Mouse (Mus musculus) CD4-positive, CD25-positive, alpha-beta regulatory T cell, adult 4 months (primary cell): ENCODE data around the gene Ms4a18. TPM values are rescaled to one million over a fixed set of nuclear protein-coding genes. Genes with fewer than 3 reads are reported as not detected.
A peak's percentile ranks its signal among the peaks of the same experiment; 100 is the strongest.

Experiments used
- ATAC-seq: one replicate; pipeline ENCODE4 v1.8.0; 2017
- polyA plus RNA-seq, 2 experiments: library from polyadenylated mRNA; unstranded; fragments of 100-300 nt; shearing (Covaris generic); gene quantifications; one replicate each; pipeline ENCODE4 v1.2.1; 2017

Gene Ms4a18
- not detected for polyA plus RNA-seq

- no peak for ATAC-seq
These were observed at the start of gene Ms4a18 for GRCm38 (mm10) chr19:11017891-11018290. TSS of gene Ms4a18 (minus strand) at chr19:11018031.

DNA sequence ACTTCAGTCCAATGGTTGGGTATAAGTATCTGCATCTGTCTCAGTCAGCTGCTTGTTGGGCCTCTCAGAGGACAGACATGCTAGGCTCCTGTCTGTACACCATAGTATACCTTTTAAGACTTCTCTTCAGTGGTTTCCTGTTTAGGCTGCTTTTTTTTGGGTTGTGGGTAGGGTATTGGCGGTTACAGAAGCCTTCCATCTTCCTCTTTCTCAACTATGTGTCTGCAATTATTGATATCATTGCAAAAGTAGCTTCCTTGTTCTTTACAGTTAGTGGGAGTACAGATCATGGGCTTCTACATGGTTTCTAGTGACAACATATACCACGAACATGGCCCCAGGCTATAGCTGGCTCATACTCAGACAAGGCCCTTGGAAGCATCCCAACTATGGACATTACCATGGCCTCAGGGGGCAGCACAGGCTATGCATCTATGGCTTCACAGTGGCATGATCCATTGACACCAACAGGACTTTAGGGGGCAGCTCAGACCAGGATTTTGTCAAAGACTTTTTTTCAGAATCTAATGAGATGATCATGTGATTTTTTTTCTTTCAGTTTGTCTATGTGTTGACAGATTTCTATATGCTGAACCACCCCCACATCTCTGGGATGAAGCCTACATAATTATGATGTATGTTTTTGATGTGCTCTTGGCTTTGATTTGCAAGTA lies 47.5 kb upstream of the Ms4a18 start:
- peak; percentile 86 for ATAC-seq

DNA sequence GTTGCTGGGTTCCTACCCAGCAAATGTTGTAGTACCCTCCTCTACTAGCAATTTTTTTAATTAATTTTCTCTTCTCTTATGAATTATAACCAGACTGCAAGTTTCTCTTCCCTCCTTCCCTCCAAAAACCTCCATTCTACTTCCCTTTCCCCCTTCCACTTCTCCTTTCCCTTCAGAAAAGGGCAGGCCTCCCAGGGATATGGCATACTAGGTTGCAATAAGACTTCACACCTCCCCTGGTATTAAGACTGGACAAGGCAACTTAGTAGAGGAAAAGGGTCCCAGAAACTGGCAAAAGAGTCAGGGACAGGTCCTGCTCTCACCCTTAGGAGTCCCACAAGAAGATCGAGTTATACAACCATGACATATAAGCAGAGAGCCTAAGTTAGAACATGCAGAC lies 43.1 kb upstream of the Ms4a18 start:
- no peak for ATAC-seq

DNA sequence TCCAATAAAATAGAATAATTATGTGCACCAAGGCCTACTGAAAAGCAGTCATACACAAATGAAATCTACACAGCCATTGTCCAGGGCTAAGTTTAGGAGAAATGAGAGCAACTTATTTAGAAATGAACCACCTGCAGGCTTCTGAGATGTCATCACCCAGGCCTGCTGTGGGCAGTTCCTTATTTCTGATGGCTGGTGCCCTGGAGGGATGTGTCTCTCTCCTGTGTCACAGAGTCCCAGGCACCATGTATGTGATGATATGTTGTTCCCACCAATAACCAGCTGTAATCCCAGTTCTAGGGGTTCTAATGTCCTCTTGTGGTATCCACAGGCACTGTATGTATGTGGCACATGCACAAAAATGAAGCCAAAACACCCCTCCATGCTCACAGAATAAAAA lies 42.1 kb upstream of the Ms4a18 start:
- no peak for ATAC-seq

DNA sequence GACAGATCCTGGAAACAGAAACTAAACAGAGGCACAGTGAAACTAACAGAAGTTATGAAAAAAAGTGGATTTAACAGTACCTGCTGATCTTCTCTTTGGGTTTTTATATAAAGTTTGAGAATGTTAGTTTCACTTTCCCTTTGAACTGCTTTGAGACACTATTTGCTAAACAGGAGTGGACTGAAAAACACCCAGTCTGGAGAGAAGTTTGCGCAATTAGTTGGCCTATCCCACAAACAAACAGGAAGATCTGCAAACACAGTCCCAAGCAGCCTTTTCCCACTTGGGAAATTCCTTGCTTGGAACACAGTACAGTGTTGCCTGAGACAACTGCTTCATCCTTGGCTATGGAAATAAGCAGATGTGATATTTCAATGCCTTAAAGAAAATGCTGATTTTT lies 37.9 kb upstream of the Ms4a18 start:
- peak; percentile 67 for ATAC-seq

GRCm38 (mm10) chr19:11053277-11053676 lies 35.4 kb upstream of the Ms4a18 start:
- ATAC-seq = no peak

DNA sequence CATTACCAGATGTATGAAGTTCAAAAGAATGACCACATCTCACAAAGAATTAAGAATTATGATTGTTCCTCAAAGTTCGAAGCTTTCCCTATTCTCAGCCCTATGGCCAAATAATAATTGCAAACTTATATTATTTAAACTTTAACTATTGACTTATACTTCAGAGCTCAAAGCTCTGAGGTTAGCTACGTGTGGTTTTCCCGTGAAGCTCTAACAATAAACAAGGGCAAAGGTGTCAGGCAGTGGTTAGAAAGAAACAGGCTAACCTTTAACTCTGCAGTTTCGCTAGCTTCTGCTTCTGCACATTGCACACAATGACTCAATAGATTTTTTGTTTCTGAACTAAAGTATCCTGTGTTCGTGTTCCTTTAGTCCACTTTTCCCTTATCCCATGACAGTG lies 35.0 kb upstream of the Ms4a18 start:
- peak; percentile 56 for ATAC-seq

- peak; percentile 49 for ATAC-seq
These were observed 32.5 kb upstream of the Ms4a18 start for GRCm38 (mm10) chr19:11050286-11050685.

GRCm38 (mm10) chr19:11049426-11049825 lies 31.6 kb upstream of the Ms4a18 start:
- ATAC-seq = no peak

DNA sequence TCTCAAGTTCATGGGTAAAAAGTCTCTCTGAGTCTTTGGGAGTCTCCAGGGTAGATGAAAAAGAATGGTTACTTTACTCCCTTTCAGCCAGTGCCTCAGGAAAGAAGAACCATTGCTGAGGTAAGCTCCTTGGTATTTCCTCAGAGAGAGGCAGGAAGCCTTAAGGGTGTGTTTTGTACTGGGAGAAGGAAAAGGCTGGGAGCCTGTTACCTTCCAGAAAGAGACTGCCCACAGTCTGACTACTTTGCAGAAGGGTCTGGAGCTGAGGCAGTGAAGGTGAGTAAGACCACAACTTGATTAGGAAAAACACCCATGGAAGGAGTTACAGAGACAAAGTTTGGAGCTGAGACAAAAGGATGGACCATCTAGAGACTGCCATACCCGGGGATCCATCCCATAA lies 30.7 kb upstream of the Ms4a18 start:
- ATAC-seq = no peak

DNA sequence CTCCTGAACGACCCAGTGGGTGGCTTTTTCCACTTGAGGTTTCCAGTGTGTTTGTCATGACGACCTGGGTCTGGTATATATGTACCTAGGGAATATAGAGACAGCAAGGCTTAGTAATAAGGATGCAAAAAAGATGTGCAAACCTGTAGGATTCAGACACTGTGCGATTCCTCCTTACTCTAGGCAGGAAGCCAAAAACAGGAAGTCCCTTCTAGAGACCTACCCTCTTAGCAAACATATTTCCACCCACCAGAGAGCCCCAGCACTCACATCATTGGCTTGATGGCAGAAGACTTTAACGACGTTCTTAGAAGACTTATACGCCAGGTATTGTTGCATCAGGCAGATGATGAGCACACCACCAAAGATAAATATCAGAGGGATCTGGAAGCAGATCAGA lies 30.2 kb upstream of the Ms4a18 start:
- ATAC-seq = peak; percentile 48

DNA sequence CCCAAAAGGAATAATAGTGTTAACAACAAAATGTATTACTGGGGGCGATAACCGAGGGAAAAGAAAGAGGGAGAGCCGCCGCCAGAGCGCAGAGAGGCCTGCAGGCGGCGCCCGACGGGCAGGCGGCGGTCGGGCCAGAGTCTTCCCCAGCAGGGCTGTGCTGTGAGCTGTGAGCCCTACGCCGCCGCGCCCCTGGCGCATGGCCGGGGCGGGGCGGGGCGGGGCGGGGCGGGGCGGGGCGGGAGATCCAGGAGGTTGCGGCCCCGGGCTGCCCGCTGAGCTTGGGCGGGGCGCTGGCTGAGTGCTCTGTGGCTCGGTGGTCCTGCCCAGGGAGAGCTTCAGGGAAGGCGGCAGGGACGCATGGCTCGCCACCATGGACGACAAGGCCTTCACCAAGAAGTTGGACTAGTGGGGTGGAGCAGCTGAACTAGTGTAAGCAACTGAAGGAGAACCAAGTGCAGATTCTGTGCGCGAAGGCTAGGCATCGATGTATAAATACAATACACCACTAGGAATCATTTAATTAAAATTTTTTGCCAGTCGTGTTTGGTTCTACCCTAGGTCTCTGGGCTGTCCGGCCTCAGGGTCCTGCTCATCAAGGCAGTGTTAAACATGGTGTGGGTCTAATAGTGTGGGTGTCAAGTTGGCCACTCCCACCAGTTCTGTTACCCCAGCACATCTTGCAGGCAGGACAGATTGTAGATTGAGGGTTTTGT lies 27.3 kb upstream of the Ms4a18 start:
- peak; percentile 79 for ATAC-seq

GRCm38 (mm10) chr19:11044671-11044995 lies 26.8 kb upstream of the Ms4a18 start:
- ATAC-seq = peak; percentile 20

DNA sequence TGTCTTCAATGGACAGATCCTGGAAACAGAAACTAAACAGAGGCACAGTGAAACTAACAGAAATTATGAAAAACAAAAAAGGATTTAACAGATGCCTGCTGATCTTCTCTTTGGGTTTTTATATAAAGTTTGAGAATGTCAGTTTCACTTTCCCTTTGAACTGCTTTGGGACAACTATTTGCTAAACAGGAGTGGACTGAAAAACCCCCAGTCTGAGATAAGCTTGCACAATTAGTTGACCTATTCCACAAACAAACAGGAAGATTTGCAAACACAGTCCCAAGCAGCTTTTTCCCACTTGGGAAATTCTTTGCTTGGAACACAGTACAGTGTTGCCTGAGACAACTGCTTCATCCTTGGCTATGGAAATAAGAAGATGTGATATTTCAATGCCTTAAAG lies 19.7 kb upstream of the Ms4a18 start:
- ATAC-seq = peak; percentile 60

GRCm38 (mm10) chr19:11022382-11022781 lies 4.6 kb upstream of the Ms4a18 start:
- no peak for ATAC-seq

DNA sequence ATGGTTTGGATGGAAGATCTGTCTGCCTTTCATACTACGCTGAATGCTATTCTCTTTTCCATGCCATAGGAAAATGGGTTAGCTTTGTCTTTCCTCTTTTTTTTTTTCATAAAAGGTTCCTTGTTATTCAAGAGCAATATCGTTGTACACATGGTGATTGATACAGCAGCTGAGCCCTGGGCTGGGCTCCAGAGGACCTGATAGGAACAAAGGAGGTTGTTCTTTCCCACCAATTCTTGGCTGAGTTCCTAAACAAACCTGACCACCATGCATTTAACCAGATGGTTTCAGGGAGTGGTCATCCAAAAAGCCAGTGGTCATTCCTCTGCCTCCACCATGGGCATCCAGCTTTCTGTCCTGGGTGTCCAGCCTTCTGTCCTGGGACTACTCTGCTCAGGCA lies 580 bp downstream of the Ms4a18 start:
- no peak for ATAC-seq

DNA sequence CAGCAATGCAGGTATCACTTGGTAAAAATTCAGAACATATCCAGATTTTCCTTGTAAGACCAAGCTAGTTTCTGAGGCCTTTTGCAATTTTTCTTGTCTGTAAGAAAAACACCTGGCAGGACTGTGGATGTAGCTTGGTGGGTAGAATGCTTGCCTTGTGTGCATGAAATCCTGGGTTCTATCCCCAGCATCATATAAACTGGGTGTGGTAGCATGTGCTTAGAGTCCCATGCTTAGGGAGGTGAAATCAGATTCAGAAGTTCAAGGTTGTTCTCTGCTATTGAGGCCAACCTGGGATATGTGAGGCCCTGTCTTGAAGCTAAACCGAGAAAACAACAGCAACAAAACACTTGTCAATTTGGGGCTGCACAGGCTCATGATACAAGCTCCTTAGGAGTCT lies 1.8 kb downstream of the Ms4a18 start:
- ATAC-seq = no peak

DNA sequence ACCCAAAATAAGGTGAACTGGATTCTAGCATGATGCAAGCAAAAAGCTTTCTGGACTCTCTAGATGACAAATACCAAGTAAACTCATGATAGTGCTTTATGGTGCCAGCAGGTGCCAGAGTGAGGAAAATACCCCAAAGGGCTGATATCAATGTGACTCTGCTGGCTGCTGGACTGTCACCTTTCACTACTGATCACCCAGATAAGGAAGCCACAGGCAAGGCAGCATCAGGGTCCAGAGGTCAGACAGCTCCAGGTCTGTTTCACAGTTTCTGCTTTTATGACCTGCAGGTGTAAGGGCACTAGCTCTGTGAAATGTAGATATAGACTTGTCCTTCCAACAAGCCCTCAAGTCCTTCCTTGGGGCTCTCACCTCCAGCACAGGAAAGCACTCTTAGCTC lies 2.4 kb downstream of the Ms4a18 start:
- ATAC-seq = no peak

DNA sequence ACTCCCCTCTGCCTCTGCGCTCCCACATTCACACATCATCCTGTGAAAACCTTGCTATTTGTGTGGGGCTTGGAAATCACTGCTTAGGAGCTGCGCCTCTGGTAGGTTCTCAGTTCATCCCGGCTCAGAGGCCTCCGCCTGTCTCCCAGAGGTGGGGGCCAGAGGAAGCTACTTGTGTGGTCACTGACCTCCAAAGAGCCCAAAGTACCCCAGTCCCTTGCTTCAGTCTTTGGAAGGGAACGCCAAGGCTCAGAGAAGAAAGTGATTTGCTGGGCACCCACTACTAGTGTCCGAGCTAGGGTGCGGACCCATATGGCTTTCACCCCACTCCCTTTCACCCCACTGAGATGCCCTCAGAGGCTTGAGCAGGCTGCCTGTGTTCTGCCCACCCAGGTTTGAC lies 24.7 kb downstream of the Ms4a18 start, which contains the start of gene Ms4a15:
TSS of gene Ms4a15 (minus strand) at position 101 of the 400 bp plus-strand sequence.
- ATAC-seq = no peak

- ATAC-seq = no peak
These were observed 25.9 kb downstream of the Ms4a18 start for GRCm38 (mm10) chr19:10991911-10992310.

GRCm38 (mm10) chr19:10990751-10991150 lies 27.1 kb downstream of the Ms4a18 start:
- no peak for ATAC-seq

DNA sequence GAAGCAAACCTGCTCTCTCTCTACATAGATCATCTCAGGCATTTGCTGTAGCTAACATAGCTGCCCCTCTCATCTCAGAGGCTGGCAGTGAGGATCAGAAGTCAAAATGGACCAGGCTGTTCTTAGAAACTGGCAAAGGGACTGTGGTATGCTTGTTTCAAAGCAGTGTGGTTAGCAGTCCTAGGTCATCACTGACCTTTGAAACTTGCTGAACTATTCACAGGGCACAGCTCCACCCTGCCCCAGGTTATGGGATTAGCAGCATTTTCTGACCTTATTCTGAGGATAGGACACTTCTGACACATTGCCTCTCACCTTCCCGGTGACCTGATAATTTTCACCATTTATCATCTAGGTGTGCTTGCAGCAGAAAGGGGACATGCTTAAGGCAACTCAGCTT lies 29.3 kb downstream of the Ms4a18 start:
- no peak for ATAC-seq

DNA sequence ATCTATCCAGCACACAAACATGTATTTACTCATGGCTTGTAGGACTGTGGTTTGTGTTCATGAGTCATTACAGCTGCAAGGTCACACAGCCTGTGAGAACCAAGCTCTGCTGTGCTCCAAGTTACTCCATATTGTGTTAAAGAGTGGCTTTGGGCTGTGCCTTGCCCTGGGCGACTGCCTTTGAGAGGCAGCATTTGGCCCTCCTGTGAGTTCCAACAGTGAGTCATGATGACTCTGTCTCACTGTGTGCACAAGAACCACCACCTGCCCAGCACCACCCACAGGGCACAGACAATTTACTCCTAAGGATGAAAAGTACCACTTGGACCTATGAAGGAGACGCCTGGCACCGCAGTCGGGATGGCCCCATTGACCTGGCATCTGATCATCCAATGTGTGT lies 31.9 kb downstream of the Ms4a18 start:
- no peak for ATAC-seq

DNA sequence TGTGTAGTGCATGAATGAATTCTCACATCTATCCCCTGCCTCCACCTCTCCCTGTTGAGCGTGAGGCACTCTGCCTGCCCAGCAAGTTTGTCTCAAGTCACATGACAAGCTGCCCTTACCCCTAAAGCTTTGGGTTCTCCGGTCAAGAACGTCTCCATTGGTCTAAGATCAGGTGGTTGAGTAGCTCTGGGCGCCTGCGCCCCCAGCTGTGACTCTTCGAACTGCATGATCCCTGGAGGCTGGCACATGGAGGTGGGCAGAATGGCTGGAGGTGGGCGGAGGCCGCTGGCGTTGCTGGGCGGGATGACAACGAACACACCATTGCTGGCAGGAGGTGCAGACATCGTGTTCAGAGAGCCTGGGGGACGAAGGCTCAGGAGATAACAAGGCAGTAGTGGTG lies 33.3 kb downstream of the Ms4a18 start:
- ATAC-seq = no peak

DNA sequence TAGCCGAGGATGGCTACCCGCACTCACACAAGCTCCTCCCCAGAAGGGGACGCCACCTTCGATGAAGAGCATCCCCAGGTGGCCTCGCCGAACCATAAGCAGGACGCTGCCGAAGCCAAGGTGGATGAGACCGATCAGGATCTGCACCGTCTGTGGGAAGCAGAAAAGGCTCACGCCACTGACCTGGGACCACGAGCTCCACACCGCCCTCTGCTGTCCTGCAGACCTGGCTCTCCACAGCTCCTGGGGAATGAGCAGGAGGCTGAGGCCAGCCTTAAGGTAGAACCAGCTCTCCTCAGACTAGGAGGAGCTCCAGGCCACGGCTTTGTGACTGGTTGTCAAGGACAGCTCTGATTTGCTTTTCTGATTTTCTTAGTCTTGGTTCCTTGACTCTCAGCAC lies 34.7 kb downstream of the Ms4a18 start:
- ATAC-seq = no peak
